Comparison of ENCODE assay signal across 11 mouse cellular contexts in the genomic region with DNA sequence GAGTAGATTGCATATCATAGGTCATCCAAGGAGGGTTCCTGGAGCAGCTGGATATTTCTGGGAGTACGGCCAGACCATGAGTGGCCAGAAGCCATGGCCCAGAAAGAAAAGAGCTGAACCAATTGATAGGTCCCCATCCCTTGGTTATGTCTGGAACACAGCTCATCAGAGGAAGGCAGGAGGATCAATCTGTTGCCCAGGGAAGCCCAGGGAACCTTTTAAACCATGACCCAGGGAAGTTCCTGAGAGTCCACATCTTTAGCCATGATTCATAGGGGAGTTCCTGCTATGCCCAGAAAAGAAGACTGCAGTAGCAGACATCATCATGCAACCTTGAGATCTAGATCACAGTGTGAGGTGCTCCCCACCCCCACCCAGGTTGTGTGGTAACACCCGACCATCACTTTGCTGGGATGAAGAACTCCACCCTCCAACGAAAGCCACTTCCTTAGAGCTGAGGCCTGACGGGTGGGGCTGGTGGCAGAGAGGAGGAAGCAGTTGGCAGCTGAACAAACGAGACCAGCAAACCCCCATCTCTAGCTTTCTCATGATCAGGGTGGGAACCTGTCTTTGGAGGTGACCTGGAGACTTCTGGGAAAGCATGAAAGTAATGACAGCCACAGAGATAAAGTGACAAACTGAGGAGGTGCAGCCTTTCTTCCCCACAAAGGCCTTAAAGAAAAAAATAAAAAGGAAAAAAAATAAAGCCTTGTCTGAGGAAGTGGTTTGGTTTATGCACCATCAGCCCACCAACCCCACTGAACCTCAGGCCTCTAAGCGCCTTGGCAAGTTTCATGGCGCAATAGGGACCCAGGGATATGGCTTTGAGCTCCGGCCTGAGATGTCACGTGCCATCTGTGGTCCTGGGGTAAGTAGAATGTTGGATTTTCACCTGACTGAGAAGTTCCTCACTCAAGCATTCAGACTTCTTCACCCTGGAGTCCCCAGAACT. TPM values are rescaled to one million over a fixed set of nuclear protein-coding genes. Genes with fewer than 3 reads are reported as not detected.
A peak's percentile ranks its signal among the peaks of the same experiment; 100 is the strongest.
DNase-seq lines count a peak whose midpoint lies in the region; ATAC-seq lines count a peak whose summit lies in the region.
"Had no signal": no experiment of that assay in that cellular context is flagged by ENCODE, and none has a peak within 500 bp of the region (broad histone marks: within the 10 kb centered on the region; RNA-seq: fewer than 3 reads in every experiment).

No protein-coding gene starts in this region.

- no peaks in the 10 kb centered on the region for H3K27me3 ChIP-seq in hindbrain, embryonic 12.5 days
- no peaks in the 10 kb centered on the region for H3K27me3 ChIP-seq in midbrain, embryonic 15.5 days (replicated peaks)
- H3K27me3 ChIP-seq: embryonic facial prominence, embryonic 13.5 days; limb, embryonic 13.5 days had no signal

- H3K4me3 ChIP-seq in hindbrain, embryonic 12.5 days: no peak overlapping the region
- H3K4me3 ChIP-seq in midbrain, embryonic 15.5 days: no peak overlapping the region
- H3K4me3 ChIP-seq: embryonic facial prominence, embryonic 13.5 days; hindbrain, embryonic 13.5 days; limb, embryonic 13.5 days had no signal

- no peak overlapping the region for H3K27ac ChIP-seq in hindbrain, embryonic 12.5 days
- no peak overlapping the region for H3K27ac ChIP-seq in midbrain, embryonic 15.5 days
- H3K27ac ChIP-seq: embryonic facial prominence, embryonic 13.5 days; hindbrain, embryonic 13.5 days; limb, embryonic 13.5 days had no signal

- ATAC-seq in neutrophil, adult 5-6 weeks (ENCODE audit: extremely low read depth, insufficient number of reproducible peaks, low FRiP score, poor library complexity, severe bottlenecking): peak; percentile 86
- ATAC-seq in hindbrain, embryonic 12.5 days (ENCODE audit: low FRiP score): no peak
- no peak for ATAC-seq in midbrain, embryonic 15.5 days (replicated peaks)

- DNase-seq in 3134 (ENCODE audit: extremely low read depth, insufficient read length, low spot score): peak; percentile 24
- DNase-seq in ES-CJ7 (ENCODE audit: low read depth, low spot score): peak; percentile 29
- peak; percentile 92 for DNase-seq in induced T-regulatory cell, adult 2 months (ENCODE audit: low read depth)
- DNase-seq in cerebellum, postnatal 36 days: no peak
- DNase-seq in gastrocnemius, postnatal 4 days (ENCODE audit: low spot score in 2 of 2): no peak

- H3K9me3 ChIP-seq in hindbrain, embryonic 12.5 days (replicated peaks): no peaks in the 10 kb centered on the region
- no peaks in the 10 kb centered on the region for H3K9me3 ChIP-seq in midbrain, embryonic 15.5 days
- H3K9me3 ChIP-seq: embryonic facial prominence, embryonic 13.5 days; hindbrain, embryonic 13.5 days; limb, embryonic 13.5 days had no signal

- no peak overlapping the region for H3K4me2 ChIP-seq in hindbrain, embryonic 12.5 days (replicated peaks)
- no peak overlapping the region for H3K4me2 ChIP-seq in midbrain, embryonic 15.5 days
- H3K4me2 ChIP-seq: embryonic facial prominence, embryonic 13.5 days; hindbrain, embryonic 13.5 days; limb, embryonic 13.5 days had no signal

- WGBS in hindbrain, embryonic 12.5 days: 81% methylated on average over 9 of the region's 9 CpGs
- 85% methylated on average over 9 of the region's 9 CpGs for WGBS in midbrain, embryonic 15.5 days

- H3K4me1 ChIP-seq in hindbrain, embryonic 12.5 days: no peaks in the 10 kb centered on the region
- no peaks in the 10 kb centered on the region for H3K4me1 ChIP-seq in midbrain, embryonic 15.5 days
- H3K4me1 ChIP-seq: embryonic facial prominence, embryonic 13.5 days; limb, embryonic 13.5 days had no signal

- no peak overlapping the region for H3K9ac ChIP-seq in hindbrain, embryonic 12.5 days
- no peak overlapping the region for H3K9ac ChIP-seq in midbrain, embryonic 15.5 days
- H3K9ac ChIP-seq: embryonic facial prominence, embryonic 13.5 days; hindbrain, embryonic 13.5 days; limb, embryonic 13.5 days had no signal

- no peaks in the 10 kb centered on the region for H3K36me3 ChIP-seq in hindbrain, embryonic 12.5 days
- no peaks in the 10 kb centered on the region for H3K36me3 ChIP-seq in midbrain, embryonic 15.5 days (replicated peaks)
- H3K36me3 ChIP-seq: embryonic facial prominence, embryonic 13.5 days; hindbrain, embryonic 13.5 days; limb, embryonic 13.5 days had no signal

RNA-seq across cellular contexts. Expression of a gene that starts 47.2 kb away (rescaled TPM):
- total RNA-seq in neutrophil, adult 5-6 weeks (2017): 57.7 and 64.0 TPM in 2 replicates
- 49.4 and 49.8 TPM in 2 replicates for polyA plus RNA-seq in hindbrain, embryonic 12.5 days (2016; fragmentation: Nextera tagmentation; extraction: Ambion mirVana)
- 1 to 10 TPM; 7.1 to 7.6 TPM for total RNA-seq in gastrocnemius, postnatal 4 days (2021)
- 55.3 and 55.6 TPM in 2 replicates for polyA plus RNA-seq in midbrain, embryonic 15.5 days (2015; fragmentation: Nextera tagmentation; extraction: Ambion mirVana)

Comparison
In these comparisons a context has a peak if more than half of its experiments do, and no peak if none do; other contexts are left out.
1. DNase-seq: peak in 3134 (single experiment), ES-CJ7 (single experiment) and induced T-regulatory cell, adult 2 months (single experiment); none in cerebellum, postnatal 36 days (0 of 2) and gastrocnemius, postnatal 4 days (0 of 2).